Mouse (Mus musculus): ENCODE measurements around the gene Atp1b3. TPM values are rescaled to one million over a fixed set of nuclear protein-coding genes. Genes with fewer than 3 reads are reported as not detected.
"Not testable (repeated sequence)": the region's sequence is repeated elsewhere in the genome, so short reads cannot be mapped to it uniquely, and the experiment has no call there.

Atp1b3 gene
- 156 and 158 TPM in 2 replicates for polyA plus RNA-seq (2015; fragmentation: Nextera tagmentation; extraction: Ambion mirVana)

DNA sequence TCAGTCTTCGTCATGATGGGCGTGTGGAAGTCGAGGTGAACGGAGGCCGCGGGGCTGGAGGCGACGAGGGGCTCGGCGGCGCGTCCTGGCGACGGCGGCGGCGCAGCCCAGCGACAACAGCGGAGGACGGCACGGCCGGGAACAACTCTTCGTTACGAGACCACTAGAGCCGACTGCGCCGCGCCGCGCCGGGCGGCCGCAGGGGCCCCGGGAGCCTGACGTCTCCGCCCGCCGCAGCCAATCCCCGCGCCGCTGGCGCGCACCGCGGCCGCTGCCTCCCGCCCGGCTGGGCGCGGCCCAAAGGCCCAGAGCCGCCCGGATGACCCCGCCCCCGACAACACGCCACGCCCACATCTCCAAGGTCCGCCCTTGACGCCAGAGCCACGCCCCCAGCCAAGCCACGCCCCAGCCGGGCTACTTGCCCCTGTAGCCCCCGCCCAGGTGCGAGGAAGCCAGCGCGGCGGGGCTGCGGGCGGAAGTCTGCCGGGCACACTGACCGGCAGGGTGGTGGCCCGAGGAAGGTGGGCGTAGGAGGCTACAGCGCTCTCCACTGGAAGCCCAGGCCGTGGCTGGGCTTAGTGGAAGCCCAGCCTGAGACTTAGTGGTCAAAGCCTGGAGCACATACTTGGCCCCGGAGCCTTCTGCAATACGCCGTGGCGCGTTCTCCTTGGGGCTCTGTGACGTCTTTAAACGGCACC, at the start of gene Atp1b3:
Gene Atp1b3 (minus strand): TSS at position 302 of the 698 bp plus-strand sequence.
- peaks cover 30% of the 10 kb centered on the region for H3K4me1 ChIP-seq
- H3K4me3 ChIP-seq = peak within 1 kb of the TSS; percentile 85
- H3K36me3 ChIP-seq (ENCODE audit: poor library complexity, severe bottlenecking) = no peaks in the 10 kb centered on the region
- H3K27ac ChIP-seq = peak within 1 kb of the TSS; percentile 94
- H3K9me3 ChIP-seq (replicated peaks) = no peaks in the 10 kb centered on the region
- H3K4me2 ChIP-seq = peak within 1 kb of the TSS; percentile 76
- WGBS = under 1% methylated on average over 71 of the region's 81 CpGs
- H3K27me3 ChIP-seq = no peaks in the 10 kb centered on the region
- ATAC-seq = peak; percentile 97
- peak within 1 kb of the TSS; percentile 94 for H3K9ac ChIP-seq

DNA sequence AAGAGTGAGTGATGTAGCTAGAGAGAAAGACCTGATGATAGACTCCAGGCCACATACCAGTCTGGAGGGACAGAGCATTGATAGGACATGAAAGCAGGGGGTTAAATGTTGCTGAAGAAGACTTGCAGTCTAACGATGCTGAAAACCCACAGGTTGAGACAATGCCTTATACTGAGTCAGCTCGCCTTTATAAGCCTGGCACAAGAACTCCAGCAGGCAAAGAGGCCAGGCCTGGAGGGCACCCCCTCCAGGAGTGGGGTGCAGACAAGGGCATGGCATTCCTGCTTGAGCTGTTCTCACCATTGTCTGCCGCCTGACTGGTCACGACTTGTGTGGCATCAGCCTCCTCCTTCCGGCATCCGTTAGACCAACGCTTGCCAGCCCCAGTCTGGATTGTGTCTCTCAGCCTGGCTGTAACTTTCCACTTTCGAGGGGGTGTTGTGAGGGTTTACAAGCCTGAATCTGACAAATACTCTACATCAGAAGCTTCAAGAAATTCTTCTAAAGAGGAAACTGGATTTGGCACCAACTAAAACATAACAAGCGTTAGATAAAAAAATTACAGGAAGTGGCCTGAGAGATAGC, 48.7 kb upstream of the Atp1b3 start:
- Histone ChIP-seq H3K9ac (no peak overlapping the region), H3K9me3 (replicated peaks) (no peaks in the 10 kb centered on the region), H3K4me2 (no peak overlapping the region), H3K4me1 (no peaks in the 10 kb centered on the region), H3K27ac (no peak overlapping the region), H3K36me3 (ENCODE audit: poor library complexity, severe bottlenecking) (no peaks in the 10 kb centered on the region), H3K27me3 (no peaks in the 10 kb centered on the region), H3K4me3 (no peak overlapping the region)
- no peak for ATAC-seq
- 68% methylated on average over 9 of the region's 9 CpGs for WGBS

DNA sequence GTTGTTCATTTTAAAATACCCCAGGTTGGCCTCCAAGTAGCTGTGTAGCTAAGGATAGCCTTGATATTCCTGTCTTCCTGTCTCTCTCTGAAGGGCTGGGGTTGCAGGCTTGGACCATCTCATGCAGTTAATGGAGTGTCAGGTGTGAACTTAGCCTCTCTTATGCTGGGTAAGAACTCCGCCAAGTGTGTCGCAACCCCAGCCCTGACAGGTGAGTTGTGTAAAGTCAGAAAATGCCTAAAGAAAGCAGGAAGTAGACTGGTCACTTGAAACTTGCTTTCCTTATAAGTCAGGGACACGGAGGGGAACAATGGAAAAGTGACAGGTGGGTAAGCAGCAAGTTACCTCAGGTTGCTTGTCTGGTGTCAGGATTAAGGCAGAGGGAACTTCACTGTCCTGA, 40.1 kb upstream of the Atp1b3 start:
- WGBS = 90% methylated on average over 3 of the region's 3 CpGs
- Histone ChIP-seq H3K9me3 (replicated peaks) (no peaks in the 10 kb centered on the region), H3K27ac (no peak overlapping the region)

DNA sequence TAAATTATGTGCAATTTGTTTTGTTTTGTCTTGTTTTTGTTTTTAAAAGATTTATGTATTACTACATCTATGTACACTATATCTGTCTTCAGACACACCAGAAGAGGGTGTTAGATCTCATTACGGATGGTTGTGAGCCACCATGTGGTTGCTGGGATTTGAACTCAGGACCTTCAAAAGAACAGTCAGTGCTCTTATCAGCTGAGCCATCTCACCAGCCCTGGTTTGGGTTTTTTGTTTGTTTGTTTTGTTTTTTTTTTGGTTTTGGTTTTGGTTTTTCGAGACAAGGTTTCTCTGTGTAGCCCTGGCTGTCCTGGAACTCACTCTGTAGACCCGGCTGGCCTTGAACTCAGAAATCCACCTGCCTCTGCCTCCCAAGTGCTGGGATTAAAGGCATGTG, 35.7 kb upstream of the Atp1b3 start:
- not testable (repeated sequence) for H3K36me3 ChIP-seq (ENCODE audit: poor library complexity, severe bottlenecking); H3K9ac ChIP-seq; H3K27me3 ChIP-seq; ATAC-seq; H3K4me2 ChIP-seq; H3K27ac ChIP-seq; H3K9me3 ChIP-seq (replicated peaks); H3K4me3 ChIP-seq
- peaks cover 15% of the 10 kb centered on the region for H3K4me1 ChIP-seq
- 97% methylated on average over 3 of the region's 3 CpGs for WGBS

More for the DNA sequence above, 40.1 kb upstream of the Atp1b3 start:
- Histone ChIP-seq H3K4me3 (no peak overlapping the region), H3K27me3 (no peaks in the 10 kb centered on the region), H3K4me2 (no peak overlapping the region), H3K9ac (no peak overlapping the region), H3K4me1 (peaks cover under 1% of the 10 kb centered on the region; the same call in 1 of the 2 replicates), H3K36me3 (ENCODE audit: poor library complexity, severe bottlenecking) (no peaks in the 10 kb centered on the region)
- ATAC-seq = no peak

DNA sequence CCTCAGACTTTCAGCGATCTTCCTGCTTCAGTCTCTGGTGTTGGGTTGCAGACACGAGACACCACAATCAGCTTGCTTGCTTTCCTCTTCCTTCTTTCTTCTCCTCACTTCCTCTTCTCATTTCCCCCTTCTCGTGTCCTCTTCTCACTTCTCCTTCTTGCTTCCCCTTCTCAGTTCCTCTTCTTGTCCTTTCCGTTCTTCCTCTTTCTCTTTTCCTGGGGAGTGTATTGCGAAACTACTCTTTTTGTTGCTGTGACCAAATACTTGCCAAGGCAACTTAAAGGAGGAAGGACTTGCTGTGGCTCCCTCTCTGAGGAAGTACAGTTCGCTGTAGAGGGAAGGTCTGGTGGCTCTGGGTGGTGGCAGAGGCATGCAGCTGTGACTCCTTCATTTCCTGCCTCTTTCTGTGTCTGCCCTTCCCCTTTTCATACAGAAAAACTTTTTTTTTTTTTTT, 35.2 kb upstream of the Atp1b3 start:
- Histone ChIP-seq H3K4me2 (no peak overlapping the region), H3K9ac (no peak overlapping the region), H3K27ac (no peak overlapping the region), H3K4me1 (peaks cover 15% of the 10 kb centered on the region), H3K4me3 (no peak overlapping the region), H3K9me3 (replicated peaks) (no peaks in the 10 kb centered on the region), H3K27me3 (no peaks in the 10 kb centered on the region), H3K36me3 (ENCODE audit: poor library complexity, severe bottlenecking) (no peaks in the 10 kb centered on the region)
- no peak for ATAC-seq
- WGBS = 75% methylated on average over 6 of the region's 6 CpGs

DNA sequence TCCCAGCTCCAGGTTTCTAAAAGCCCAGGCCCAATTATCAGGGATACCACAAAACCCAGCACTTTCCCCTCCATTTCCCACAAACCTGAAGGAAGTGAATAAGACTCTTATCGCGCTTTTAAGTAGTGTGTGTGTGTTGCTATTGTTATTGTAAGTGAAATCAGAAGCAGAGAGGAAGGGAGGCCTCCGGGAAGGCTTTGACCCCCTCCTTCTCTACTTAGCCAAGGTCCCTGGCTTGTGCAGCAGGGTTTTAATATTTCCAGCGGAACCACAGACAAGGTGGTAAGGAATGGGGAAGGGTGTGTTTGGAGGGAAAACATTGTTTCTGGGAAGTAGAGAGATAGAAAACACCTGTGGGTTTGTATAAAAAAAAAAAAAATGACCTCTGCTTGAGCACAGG, 34.4 kb upstream of the Atp1b3 start:
- ATAC-seq = no peak

DNA sequence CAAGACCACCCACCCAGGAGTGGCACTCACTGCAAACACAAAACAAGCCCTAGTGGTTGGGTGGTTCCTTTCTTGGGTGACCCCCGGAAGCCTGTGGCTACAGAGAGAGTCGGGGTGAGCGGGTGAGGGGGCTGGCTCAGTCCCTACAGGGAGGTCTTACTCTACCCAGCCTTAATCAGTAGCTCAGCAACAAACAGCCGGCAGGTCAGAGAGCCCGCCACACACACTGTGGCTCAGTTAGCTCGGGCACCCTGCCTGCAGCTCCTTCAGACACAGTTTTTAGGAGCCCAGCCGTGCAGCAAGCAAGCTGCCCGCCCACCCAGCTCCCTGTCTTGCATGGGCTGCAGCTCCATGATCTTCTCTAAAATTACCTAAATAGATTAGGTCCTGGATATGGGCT, 33.9 kb upstream of the Atp1b3 start:
- 9% methylated on average over 8 of the region's 8 CpGs for WGBS
- H3K9ac ChIP-seq = 0 out of 2 replicates have a peak overlapping the region, but pooled peaks have one; percentile 12
- peak; percentile 36; the same call in 1 of the 2 replicates for ATAC-seq
- no peaks in the 10 kb centered on the region for H3K9me3 ChIP-seq (replicated peaks)
- H3K4me3 ChIP-seq = no peak overlapping the region
- H3K27ac ChIP-seq = no peak overlapping the region
- H3K27me3 ChIP-seq = no peaks in the 10 kb centered on the region
- H3K4me2 ChIP-seq = no peak overlapping the region
- peaks cover 15% of the 10 kb centered on the region for H3K4me1 ChIP-seq
- H3K36me3 ChIP-seq (ENCODE audit: poor library complexity, severe bottlenecking) = no peaks in the 10 kb centered on the region

More for the DNA sequence above, 34.4 kb upstream of the Atp1b3 start:
- Histone ChIP-seq H3K27me3 (no peaks in the 10 kb centered on the region), H3K36me3 (ENCODE audit: poor library complexity, severe bottlenecking) (no peaks in the 10 kb centered on the region), H3K27ac (no peak overlapping the region), H3K9me3 (replicated peaks) (no peaks in the 10 kb centered on the region), H3K9ac (no peak overlapping the region), H3K4me3 (no peak overlapping the region), H3K4me1 (peaks cover 15% of the 10 kb centered on the region), H3K4me2 (no peak overlapping the region)
- WGBS = 20% methylated on average over 4 of the region's 4 CpGs

DNA sequence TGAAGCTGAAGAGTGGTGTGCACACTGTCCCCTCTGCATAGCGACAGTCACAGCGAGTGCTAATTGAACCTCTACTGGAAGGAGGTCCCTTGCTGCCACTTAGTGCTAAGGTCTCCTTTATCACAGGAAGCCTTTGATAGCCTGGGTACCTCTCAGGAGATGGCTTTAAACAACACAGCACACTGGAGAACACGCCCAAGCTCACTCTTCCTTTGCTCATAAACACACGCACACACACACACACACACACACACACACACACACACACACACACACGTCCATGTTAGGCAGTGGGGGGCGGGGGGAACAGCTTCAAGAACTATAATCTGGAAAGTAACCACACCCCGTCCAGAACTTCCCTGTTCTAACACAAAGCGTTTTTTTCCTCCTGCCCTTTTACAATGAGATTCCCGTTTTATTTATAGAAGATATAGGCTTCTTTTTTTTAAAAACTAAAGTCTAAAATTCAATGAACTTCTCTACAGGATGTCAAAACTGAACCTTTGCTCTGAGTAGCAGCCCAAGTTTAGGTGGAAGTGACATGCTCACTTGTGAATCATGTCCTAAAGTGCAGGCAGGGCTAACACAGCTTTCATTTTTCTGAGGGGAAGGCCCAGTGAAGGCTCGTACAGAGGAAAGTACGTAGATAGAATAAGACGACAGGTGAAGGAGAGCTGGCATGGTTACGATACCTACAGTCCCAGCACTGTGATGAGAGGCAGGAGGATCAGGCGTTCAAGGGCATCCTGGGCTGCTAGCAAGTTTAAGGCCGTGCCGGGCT, 30.9 kb upstream of the Atp1b3 start:
- Histone ChIP-seq H3K9me3 (replicated peaks) (no peaks in the 10 kb centered on the region), H3K4me2 (no peak overlapping the region), H3K36me3 (ENCODE audit: poor library complexity, severe bottlenecking) (no peaks in the 10 kb centered on the region), H3K27ac (no peak overlapping the region), H3K27me3 (no peaks in the 10 kb centered on the region), H3K9ac (no peak overlapping the region), H3K4me3 (no peak overlapping the region), H3K4me1 (peaks cover 15% of the 10 kb centered on the region)
- 76% methylated on average over 16 of the region's 16 CpGs for WGBS
- ATAC-seq = no peak

DNA sequence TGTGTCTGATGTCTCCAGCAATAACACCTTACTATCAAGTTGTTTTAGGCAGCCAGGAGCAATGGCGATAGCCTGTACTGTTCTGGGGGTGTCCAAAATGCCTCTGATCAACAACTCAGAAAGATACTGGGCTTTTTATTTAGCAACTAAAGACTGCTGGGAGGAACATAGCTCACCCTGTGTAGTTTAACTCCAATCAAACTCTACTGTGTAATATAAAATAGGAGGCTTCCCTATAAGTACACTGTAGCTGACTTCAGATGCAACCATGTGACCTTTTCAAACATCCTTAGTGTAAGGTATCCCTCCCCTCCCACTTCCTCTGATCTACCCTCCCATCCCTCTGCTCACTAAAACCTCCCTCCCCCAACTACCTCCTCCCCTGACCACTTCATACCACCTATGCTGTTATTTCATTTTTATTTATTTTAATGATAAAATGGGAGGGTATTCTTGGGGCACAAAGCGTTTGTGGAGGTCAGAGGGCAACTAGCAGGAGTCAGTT, 29.5 kb upstream of the Atp1b3 start:
- peaks cover 9% of the 10 kb centered on the region for H3K4me1 ChIP-seq
- no peak overlapping the region for H3K27ac ChIP-seq
- ATAC-seq = no peak
- 88% methylated on average over 2 of the region's 2 CpGs for WGBS
- H3K36me3 ChIP-seq (ENCODE audit: poor library complexity, severe bottlenecking) = no peaks in the 10 kb centered on the region
- H3K9me3 ChIP-seq (replicated peaks) = no peaks in the 10 kb centered on the region
- H3K4me3 ChIP-seq = no peak overlapping the region
- no peak overlapping the region for H3K4me2 ChIP-seq
- H3K9ac ChIP-seq = no peak overlapping the region
- H3K27me3 ChIP-seq = no peaks in the 10 kb centered on the region

DNA sequence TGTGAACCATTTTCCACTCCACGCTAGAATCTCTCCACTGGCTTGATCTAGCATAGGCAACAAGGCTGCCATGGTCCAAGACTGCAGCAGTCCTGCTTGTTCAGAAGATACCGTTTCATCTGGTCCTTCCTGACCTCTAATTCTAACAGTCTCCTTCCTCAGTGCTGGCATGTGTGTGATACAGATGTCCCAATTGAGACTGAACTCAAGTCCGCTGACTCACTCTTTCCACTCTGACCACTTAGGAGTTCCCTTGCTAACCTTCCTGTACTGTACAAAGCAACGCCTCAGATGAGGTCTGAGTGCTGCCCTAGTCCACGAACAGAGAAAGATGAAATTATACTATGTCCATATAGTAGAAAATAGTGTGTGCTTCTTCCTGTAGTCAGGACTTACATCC, 28.9 kb upstream of the Atp1b3 start:
- no peak overlapping the region for H3K27ac ChIP-seq
- no peak overlapping the region for H3K4me2 ChIP-seq
- H3K9ac ChIP-seq = no peak overlapping the region
- no peak for ATAC-seq
- H3K4me1 ChIP-seq = peaks cover 2% of the 10 kb centered on the region
- no peaks in the 10 kb centered on the region for H3K36me3 ChIP-seq (ENCODE audit: poor library complexity, severe bottlenecking)
- H3K27me3 ChIP-seq = no peaks in the 10 kb centered on the region
- H3K9me3 ChIP-seq (replicated peaks) = no peaks in the 10 kb centered on the region
- no peak overlapping the region for H3K4me3 ChIP-seq
- WGBS = 89% methylated on average over 5 of the region's 5 CpGs

DNA sequence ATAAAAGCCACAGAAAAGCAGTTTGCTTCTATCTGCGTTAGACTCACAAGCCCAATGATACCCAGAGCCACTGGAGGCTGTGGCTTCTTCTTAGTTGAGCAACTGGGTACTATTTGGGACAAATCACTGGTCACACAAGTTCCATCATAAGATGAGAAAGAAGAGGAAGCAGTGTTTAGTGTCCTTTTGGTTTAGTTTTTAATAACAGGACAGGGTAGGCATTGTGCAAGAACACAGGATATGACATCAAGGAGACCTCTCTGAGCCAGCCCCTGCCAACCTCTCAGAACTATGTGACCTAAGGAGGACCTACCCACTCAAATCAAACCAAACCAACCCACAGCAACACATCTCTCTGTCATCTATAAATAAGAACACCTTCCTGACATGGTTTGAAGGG, 27.7 kb upstream of the Atp1b3 start:
- no peak overlapping the region for H3K4me2 ChIP-seq
- H3K36me3 ChIP-seq (ENCODE audit: poor library complexity, severe bottlenecking) = no peaks in the 10 kb centered on the region
- H3K9me3 ChIP-seq (replicated peaks) = no peaks in the 10 kb centered on the region
- H3K9ac ChIP-seq = no peak overlapping the region
- no peaks in the 10 kb centered on the region for H3K4me1 ChIP-seq
- no peak for ATAC-seq
- 84% methylated on average over 1 of the region's 1 CpGs for WGBS
- H3K4me3 ChIP-seq = no peak overlapping the region
- no peaks in the 10 kb centered on the region for H3K27me3 ChIP-seq
- H3K27ac ChIP-seq = no peak overlapping the region
